Mouse (Mus musculus): ENCODE results near the gene Wwc1.

- no peak for TF ChIP-seq POLR2A (IDR thresholded peaks at IDR 0.05; ENCODE audit: low read depth, low read length)
- TF ChIP-seq CTCF (conservative IDR thresholded peaks at IDR 0.05 in 1 of 2, IDR thresholded peaks at IDR 0.05 in 1 of 2; ENCODE audit: low read depth in 2 of 2, low read length in 2 of 2) = no peak
- TF ChIP-seq KAT2A (IDR thresholded peaks at IDR 0.05; ENCODE audit: insufficient replicate concordance, low read length) = no peak
These were observed 60.9 kb downstream of the Wwc1 start for GRCm38 (mm10) chr11:35919383-35919782.
